Mouse (Mus musculus): ENCODE data around the gene Cacna1c. TPM values are rescaled to one million over a fixed set of nuclear protein-coding genes. Genes with fewer than 3 reads are reported as not detected.

Gene Cacna1c
- 3.6 and 4.2 TPM in 2 replicates for polyA plus RNA-seq (2015; fragmentation: Nextera tagmentation; extraction: Ambion mirVana)

DNA sequence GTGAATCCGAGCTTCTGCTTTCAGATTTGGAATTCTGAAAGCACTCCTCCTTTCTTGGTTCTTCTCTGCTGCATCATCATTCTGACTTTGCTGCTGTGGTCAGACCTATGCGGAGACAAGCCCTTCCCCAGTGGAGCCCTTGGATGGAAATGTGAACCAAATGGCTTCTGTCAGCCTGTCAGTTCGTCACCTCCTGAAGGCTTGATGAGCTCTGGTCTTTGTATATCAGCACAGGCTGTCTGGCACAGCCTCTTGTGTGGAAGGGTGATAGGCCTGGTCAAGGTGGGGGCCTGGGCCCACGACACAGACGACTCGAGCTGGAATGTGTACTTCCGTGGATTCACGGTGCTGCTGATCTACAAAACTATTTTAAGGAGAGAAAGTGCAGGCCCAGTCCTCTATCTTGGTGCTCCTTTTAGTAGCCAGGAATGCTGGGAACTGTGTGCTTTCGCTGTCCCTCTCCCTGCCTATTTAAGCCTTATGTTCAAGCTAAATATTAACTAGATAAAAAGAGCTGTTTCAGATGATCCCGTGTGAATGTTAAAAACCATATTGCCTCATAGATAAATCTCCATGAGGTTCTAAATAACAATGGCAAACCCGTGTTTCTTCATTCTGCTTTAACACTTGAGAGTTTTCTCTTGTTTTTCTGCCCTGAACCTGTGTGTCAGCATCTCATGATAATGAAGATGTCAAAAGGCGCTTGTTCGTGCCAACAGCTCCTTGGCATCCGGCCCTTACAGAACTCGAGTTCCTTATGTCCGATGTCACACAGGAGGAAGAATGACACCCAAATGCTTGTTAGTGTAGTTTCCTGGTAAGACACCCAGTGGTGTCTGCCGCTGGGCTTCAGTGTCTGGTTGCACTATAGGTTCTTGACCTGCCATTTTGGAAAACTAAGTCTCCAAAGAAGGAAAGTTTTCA is at the start of gene Cacna1c:
Gene Cacna1c, minus strand, starts transcription at position 37 of the 924 bp plus-strand sequence.
- WGBS, result 86% methylated on average over 17 of the region's 17 CpGs
- Histone ChIP-seq H3K4me3 (no peak within 1 kb of the TSS), H3K27ac (no peak within 1 kb of the TSS), H3K27me3 (no peaks in the 10 kb centered on the region), H3K4me1 (peaks cover 35% of the 10 kb centered on the region), H3K9me3 (replicated peaks) (no peaks in the 10 kb centered on the region), H3K36me3 (ENCODE audit: poor library complexity, severe bottlenecking) (peaks cover 51% of the 10 kb centered on the region), H3K4me2 (no peak within 1 kb of the TSS), H3K9ac (no peak within 1 kb of the TSS)
- no peak for ATAC-seq

GRCm38 (mm10) chr6:119240871-119241705 is 44.9 kb upstream of the Cacna1c start:
- Histone ChIP-seq H3K27me3 (no peaks in the 10 kb centered on the region), H3K9ac (no peak overlapping the region), H3K36me3 (ENCODE audit: poor library complexity, severe bottlenecking) (no peaks in the 10 kb centered on the region), H3K4me2 (no peak overlapping the region), H3K27ac (no peak overlapping the region), H3K4me1 (peaks cover 24% of the 10 kb centered on the region), H3K9me3 (replicated peaks) (peaks cover 3% of the 10 kb centered on the region), H3K4me3 (no peak overlapping the region)
- WGBS, result 75% methylated on average over 21 of the region's 21 CpGs
- no peak for ATAC-seq

GRCm38 (mm10) chr6:119240256-119240655 is 44.0 kb upstream of the Cacna1c start:
- 80% methylated on average over 7 of the region's 7 CpGs for WGBS
- Histone ChIP-seq H3K36me3 (ENCODE audit: poor library complexity, severe bottlenecking) (no peaks in the 10 kb centered on the region), H3K27ac (no peak overlapping the region), H3K4me1 (peaks cover 24% of the 10 kb centered on the region), H3K4me3 (no peak overlapping the region), H3K27me3 (no peaks in the 10 kb centered on the region), H3K4me2 (no peak overlapping the region), H3K9ac (no peak overlapping the region), H3K9me3 (replicated peaks) (no peaks in the 10 kb centered on the region)
- no peak for ATAC-seq

DNA sequence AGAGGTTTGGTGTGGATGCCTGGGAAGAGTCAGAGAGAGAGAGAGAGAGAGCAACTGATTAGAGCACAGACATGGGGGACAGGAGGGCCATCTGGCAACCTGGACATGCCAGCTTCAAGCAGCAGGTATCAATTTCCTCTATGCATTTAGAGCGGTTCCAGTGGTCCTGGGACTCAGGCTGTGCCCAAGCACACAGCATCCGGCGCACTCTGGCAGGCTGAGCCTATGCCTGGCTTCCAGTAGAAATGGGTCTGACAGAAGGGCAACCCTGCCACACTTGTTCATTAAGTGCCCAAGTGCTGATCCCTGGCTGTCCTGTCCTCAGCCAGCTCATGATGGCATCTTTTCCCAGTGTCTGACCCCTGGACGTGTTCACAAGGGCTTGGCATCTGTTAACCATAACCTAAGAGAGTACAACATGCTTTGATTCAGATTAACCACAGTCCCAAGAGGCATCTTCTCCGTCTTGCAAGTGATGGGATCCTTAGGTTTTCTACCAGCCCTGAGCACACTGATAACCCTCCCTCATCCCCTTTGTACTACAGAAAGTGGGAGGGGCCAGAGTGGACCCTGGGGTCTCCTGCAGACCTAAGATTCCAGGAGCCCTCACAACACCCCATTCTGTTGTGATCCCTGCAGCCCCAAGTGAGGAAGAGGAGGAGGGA is 43.3 kb upstream of the Cacna1c start:
- H3K36me3 ChIP-seq (ENCODE audit: poor library complexity, severe bottlenecking), result no peaks in the 10 kb centered on the region
- H3K9me3 ChIP-seq (replicated peaks), result no peaks in the 10 kb centered on the region
- WGBS, result 83% methylated on average over 5 of the region's 5 CpGs
- no peak overlapping the region for H3K4me3 ChIP-seq
- peaks cover 24% of the 10 kb centered on the region for H3K4me1 ChIP-seq
- ATAC-seq, result no peak
- H3K9ac ChIP-seq, result no peak overlapping the region
- no peak overlapping the region for H3K27ac ChIP-seq
- no peaks in the 10 kb centered on the region for H3K27me3 ChIP-seq
- H3K4me2 ChIP-seq, result no peak overlapping the region

DNA sequence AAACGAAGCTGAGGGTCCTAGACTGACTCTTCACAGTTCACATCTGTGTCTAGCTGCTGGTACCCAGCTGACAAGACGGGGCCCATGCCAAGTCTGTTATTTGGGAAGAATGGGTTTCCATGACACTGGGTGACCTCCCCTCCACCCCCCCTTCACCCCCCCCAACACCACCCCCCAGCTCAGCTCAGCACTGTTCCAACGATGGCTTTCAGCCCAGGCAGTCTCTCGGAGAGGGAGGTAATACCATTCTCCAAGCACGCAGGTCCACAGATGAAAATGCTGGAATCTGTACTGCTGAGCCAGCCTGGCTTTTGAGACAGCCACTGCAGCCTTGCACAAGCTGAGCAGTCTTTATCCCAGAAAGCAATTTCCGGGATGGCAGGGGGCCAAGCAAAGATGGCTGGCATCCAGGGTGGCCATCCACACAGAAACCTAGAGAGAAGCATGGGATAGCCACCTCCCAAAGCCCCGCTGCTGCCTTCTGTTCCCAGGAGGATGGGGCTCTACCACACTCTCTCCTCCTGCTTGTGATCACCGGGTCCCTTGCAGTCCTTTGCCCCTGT is 41.3 kb upstream of the Cacna1c start:
- Histone ChIP-seq H3K4me3 (no peak overlapping the region), H3K27me3 (no peaks in the 10 kb centered on the region), H3K9me3 (replicated peaks) (no peaks in the 10 kb centered on the region), H3K4me2 (no peak overlapping the region), H3K27ac (peak overlapping the region; percentile 40), H3K9ac (no peak overlapping the region), H3K4me1 (peaks cover 24% of the 10 kb centered on the region), H3K36me3 (ENCODE audit: poor library complexity, severe bottlenecking) (no peaks in the 10 kb centered on the region)
- ATAC-seq, result peak; percentile 91
- 28% methylated on average over 8 of the region's 8 CpGs for WGBS

GRCm38 (mm10) chr6:119236241-119236640 is 40.0 kb upstream of the Cacna1c start, which contains the start of gene Cacna2d4:
TSS of gene Cacna2d4 (plus strand) at chr6:119236526.
- no peaks in the 10 kb centered on the region for H3K9me3 ChIP-seq (replicated peaks)
- no peak within 1 kb of the TSS for H3K4me3 ChIP-seq
- H3K4me1 ChIP-seq, result peaks cover 23% of the 10 kb centered on the region
- H3K9ac ChIP-seq, result no peak within 1 kb of the TSS
- no peak for ATAC-seq
- no peak within 1 kb of the TSS for H3K4me2 ChIP-seq
- WGBS, result 44% methylated on average over 1 of the region's 1 CpGs
- no peaks in the 10 kb centered on the region for H3K36me3 ChIP-seq (ENCODE audit: poor library complexity, severe bottlenecking)
- no peaks in the 10 kb centered on the region for H3K27me3 ChIP-seq
- H3K27ac ChIP-seq, result peak within 1 kb of the TSS; percentile 40; the same call in 1 of the 2 replicates

DNA sequence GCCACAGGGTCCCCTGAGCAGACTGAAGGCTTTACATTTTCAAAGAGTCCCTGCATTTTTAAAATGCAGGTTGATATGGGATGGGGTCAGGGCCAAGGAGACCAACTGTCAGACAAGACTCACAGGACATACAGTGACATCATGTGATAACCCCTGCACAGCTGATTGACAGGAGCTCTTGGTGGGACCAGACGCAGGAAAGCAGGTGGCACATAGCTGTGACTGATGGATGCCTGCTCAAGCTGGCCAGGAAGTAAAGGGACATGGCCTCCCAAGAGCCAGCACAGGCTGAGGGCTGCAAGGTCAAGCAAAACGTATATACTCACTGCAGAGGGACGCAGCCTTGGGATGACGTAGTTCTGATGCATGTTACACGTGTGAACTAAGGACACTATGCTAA is 39.2 kb upstream of the Cacna1c start:
- Histone ChIP-seq H3K4me2 (no peak overlapping the region), H3K9me3 (replicated peaks) (no peaks in the 10 kb centered on the region), H3K9ac (no peak overlapping the region), H3K27ac (no peak overlapping the region), H3K4me1 (peaks cover 19% of the 10 kb centered on the region), H3K4me3 (no peak overlapping the region), H3K36me3 (ENCODE audit: poor library complexity, severe bottlenecking) (no peaks in the 10 kb centered on the region), H3K27me3 (no peaks in the 10 kb centered on the region)
- ATAC-seq, result no peak
- 83% methylated on average over 5 of the region's 5 CpGs for WGBS

GRCm38 (mm10) chr6:119233066-119233465 is 36.8 kb upstream of the Cacna1c start:
- Histone ChIP-seq H3K4me2 (no peak overlapping the region), H3K36me3 (ENCODE audit: poor library complexity, severe bottlenecking) (no peaks in the 10 kb centered on the region), H3K9me3 (replicated peaks) (no peaks in the 10 kb centered on the region), H3K4me1 (peaks cover 18% of the 10 kb centered on the region), H3K27ac (no peak overlapping the region), H3K27me3 (no peaks in the 10 kb centered on the region), H3K9ac (no peak overlapping the region), H3K4me3 (no peak overlapping the region)
- no peak for ATAC-seq
- WGBS, result 65% methylated on average over 3 of the region's 3 CpGs

GRCm38 (mm10) chr6:119228861-119229603 is 32.8 kb upstream of the Cacna1c start:
- WGBS, result 83% methylated on average over 11 of the region's 11 CpGs
- H3K4me3 ChIP-seq, result no peak overlapping the region
- no peak overlapping the region for H3K9ac ChIP-seq
- H3K27me3 ChIP-seq, result no peaks in the 10 kb centered on the region
- no peaks in the 10 kb centered on the region for H3K36me3 ChIP-seq (ENCODE audit: poor library complexity, severe bottlenecking)
- H3K4me2 ChIP-seq, result no peak overlapping the region
- no peak for ATAC-seq
- no peaks in the 10 kb centered on the region for H3K9me3 ChIP-seq (replicated peaks)
- H3K4me1 ChIP-seq, result peaks cover 17% of the 10 kb centered on the region
- H3K27ac ChIP-seq, result no peak overlapping the region

GRCm38 (mm10) chr6:119227001-119227400 is 30.8 kb upstream of the Cacna1c start:
- Histone ChIP-seq H3K4me3 (no peak overlapping the region), H3K4me2 (no peak overlapping the region), H3K27ac (no peak overlapping the region), H3K27me3 (no peaks in the 10 kb centered on the region), H3K9me3 (replicated peaks) (no peaks in the 10 kb centered on the region), H3K9ac (no peak overlapping the region), H3K36me3 (ENCODE audit: poor library complexity, severe bottlenecking) (peaks cover 11% of the 10 kb centered on the region), H3K4me1 (peaks cover 18% of the 10 kb centered on the region)
- no peak for ATAC-seq
- 91% methylated on average over 8 of the region's 8 CpGs for WGBS

DNA sequence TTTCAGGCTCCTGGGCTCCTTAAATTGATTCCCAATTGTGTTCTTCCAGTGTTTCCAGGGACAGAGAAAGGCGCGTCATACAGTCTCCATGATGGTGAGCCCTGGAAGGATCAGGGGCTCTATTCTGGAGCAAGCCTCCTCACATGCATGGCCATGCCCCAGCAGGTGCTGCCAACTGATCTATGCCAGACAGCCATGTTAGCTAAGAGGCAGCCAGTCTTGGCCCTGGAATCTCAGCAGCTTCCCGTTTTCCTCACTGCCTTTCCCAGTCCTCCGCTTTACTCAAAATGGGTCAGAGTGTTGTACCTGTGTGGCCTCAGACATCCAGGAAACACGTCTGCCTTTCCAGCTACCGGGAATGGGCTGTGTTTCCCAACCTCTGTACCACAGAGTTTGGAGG is 29.5 kb upstream of the Cacna1c start:
- Histone ChIP-seq H3K27ac (no peak overlapping the region), H3K36me3 (ENCODE audit: poor library complexity, severe bottlenecking) (peaks cover 21% of the 10 kb centered on the region), H3K9me3 (replicated peaks) (no peaks in the 10 kb centered on the region), H3K4me3 (no peak overlapping the region), H3K9ac (no peak overlapping the region), H3K4me1 (peaks cover 19% of the 10 kb centered on the region), H3K27me3 (no peaks in the 10 kb centered on the region), H3K4me2 (no peak overlapping the region)
- no peak for ATAC-seq
- WGBS, result 92% methylated on average over 6 of the region's 6 CpGs

Measured in forebrain, embryonic 13.5 days (tissue).